Mouse (Mus musculus) lung, adult 2 months (tissue): Measurements from ENCODE around the gene Camk2g.

Experiments used
- CTCF ChIP-seq: fragments of 200-500 bp; IDR thresholded peaks from 2 replicates; pipeline ENCODE4 v1.5.1; 2011; ENCODE audit warnings: mild to moderate bottlenecking, low read length, control low read depth; ENCODE audit not compliant: insufficient read depth
- POLR2A ChIP-seq: fragments of 200-500 bp; IDR thresholded peaks from 2 replicates; pipeline ENCODE4 v1.6.1; 2011; ENCODE audit warnings: low read depth, mild to moderate bottlenecking, control low read depth, low read length, borderline replicate concordance; ENCODE audit errors: extremely low read depth

DNA sequence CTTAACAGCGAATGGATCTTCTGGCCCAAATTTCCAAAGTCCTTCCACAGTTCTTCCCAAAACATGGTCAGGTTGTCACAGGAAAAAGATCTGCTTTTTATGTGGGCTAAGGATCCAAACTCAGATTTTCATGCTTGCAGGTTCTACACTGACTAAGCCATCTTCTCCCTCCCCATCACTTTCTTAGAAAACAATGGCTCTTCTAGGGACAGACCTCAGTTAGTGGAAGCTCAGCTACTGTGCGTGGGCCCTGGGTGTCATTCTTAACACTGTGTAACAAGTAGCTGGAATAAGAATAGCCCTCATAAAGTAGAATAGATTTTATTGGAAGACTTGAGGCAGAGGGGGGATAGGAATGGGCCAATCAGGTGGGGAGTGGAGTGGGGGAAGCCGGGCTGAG is 21.6 kb upstream of the Camk2g start:
- TF ChIP-seq CTCF (no peak), POLR2A (no peak)
